In the genomic region with DNA sequence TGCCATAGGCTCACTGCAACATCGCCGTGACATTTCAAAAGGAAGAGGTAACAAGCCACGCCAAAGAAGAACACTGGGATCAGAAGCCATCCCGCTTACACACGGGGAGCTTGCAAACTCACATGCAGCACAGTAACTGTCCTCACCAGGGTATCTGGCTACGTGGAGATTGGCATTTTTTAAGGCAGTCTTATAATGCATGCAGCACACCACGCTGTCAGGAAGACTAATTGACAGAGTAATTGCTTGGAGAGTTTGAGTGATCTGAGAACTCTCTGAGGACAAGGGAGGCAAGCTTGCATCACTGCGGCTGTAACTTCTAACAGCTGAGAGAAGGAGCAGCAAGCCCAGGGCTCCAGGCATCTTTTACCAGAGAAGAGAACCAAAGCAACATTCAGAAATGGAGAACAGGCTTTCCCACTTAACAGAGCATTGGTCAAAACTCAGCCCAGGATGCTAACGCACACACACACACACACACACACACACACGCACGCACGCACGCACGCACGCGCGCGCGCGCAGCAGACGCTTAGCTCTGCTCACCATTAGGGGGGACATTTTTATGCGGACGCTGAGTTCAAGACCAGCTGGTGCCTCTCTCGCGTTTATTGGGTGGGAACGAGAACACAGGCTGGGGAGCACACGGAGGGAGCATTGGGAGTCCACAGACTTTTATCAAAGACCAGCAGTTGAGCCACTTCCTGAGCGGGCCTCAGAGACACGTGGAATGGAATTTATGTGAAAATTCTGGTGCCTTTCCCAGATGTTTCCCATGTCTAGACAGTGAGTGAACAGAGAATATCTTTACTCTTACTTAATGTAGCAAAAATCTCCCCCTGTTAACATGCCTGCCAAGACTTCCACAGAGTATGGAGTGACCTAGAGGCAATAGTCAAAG, we compare ENCODE assay signal across 8 mouse cellular contexts.
DNase-seq lines count a peak whose midpoint lies in the region; ATAC-seq lines count a peak whose summit lies in the region.

No protein-coding gene starts in this region.

- peak; percentile 91 for DNase-seq in heart, adult 11 months
- DNase-seq in heart, postnatal 25 days (ENCODE audit: low spot score) = no peak
- DNase-seq in embryo, embryonic 11 days = peak; percentile 59
- DNase-seq in left cerebral cortex, postnatal 10 days (ENCODE audit: extremely low spot score in 1 of 2, low spot score in 2 of 2) = no peak
- DNase-seq in adrenal gland, postnatal 25 days = no peak

- peak; percentile 25; the same call in 1 of the 2 replicates for ATAC-seq in heart, embryonic 13.5 days (ENCODE audit: extremely low read depth, insufficient number of reproducible peaks, low FRiP score, low TSS enrichment)
- no peak for ATAC-seq in midbrain, embryonic 12.5 days (ENCODE audit: low FRiP score, low read depth)
- no peak for ATAC-seq in activated CD4-positive, CD25-positive, alpha-beta regulatory T cell, adult 4 months

- H3K36me3 ChIP-seq in heart, embryonic 13.5 days = no peaks in the 10 kb centered on the region
- no peaks in the 10 kb centered on the region for H3K36me3 ChIP-seq in midbrain, embryonic 12.5 days

- no peaks in the 10 kb centered on the region for H3K27me3 ChIP-seq in heart, embryonic 13.5 days (replicated peaks)
- 0 out of 2 replicates have a peak, but pooled peaks cover 3% of the 10 kb centered on the region for H3K27me3 ChIP-seq in midbrain, embryonic 12.5 days

- peak overlapping the region; percentile 62 for H3K27ac ChIP-seq in heart, embryonic 13.5 days (replicated peaks)
- no peak overlapping the region for H3K27ac ChIP-seq in midbrain, embryonic 12.5 days (replicated peaks)

- peak overlapping the region; percentile 26 for H3K4me3 ChIP-seq in heart, embryonic 13.5 days
- no peak overlapping the region for H3K4me3 ChIP-seq in midbrain, embryonic 12.5 days

- H3K4me1 ChIP-seq in heart, embryonic 13.5 days = peaks cover 18% of the 10 kb centered on the region
- H3K4me1 ChIP-seq in midbrain, embryonic 12.5 days = peaks cover 11% of the 10 kb centered on the region; the same call in 1 of the 2 replicates

- no peak overlapping the region for H3K9ac ChIP-seq in heart, embryonic 13.5 days
- no peak overlapping the region for H3K9ac ChIP-seq in midbrain, embryonic 12.5 days (replicated peaks)

- peak overlapping the region; percentile 57 for H3K4me2 ChIP-seq in heart, embryonic 13.5 days
- peak overlapping the region; percentile 39 for H3K4me2 ChIP-seq in midbrain, embryonic 12.5 days (replicated peaks)

- H3K9me3 ChIP-seq in heart, embryonic 13.5 days = peaks cover 4% of the 10 kb centered on the region; the same call in 1 of the 2 replicates
- H3K9me3 ChIP-seq in midbrain, embryonic 12.5 days = no peaks in the 10 kb centered on the region

- intact Hi-C loops in heart, postnatal 25 days (cut with DNase I) = no loop called here
- intact Hi-C loops in left cerebral cortex, postnatal 10 days (cut with DNase I) = no loop called here

- 30% methylated on average over 29 of the region's 29 CpGs for WGBS in heart, embryonic 13.5 days
- WGBS in midbrain, embryonic 12.5 days = 43% methylated on average over 29 of the region's 29 CpGs

Comparison
In these comparisons a context has a peak if more than half of its experiments do, and no peak if none do; other contexts are left out.
1. DNase-seq: peak in heart, adult 11 months (single experiment) and embryo, embryonic 11 days (single experiment); none in heart, postnatal 25 days (single experiment), left cerebral cortex, postnatal 10 days (0 of 2) and adrenal gland, postnatal 25 days (single experiment).